Mouse (Mus musculus): Measurements from ENCODE around the gene Med8. TPM values are rescaled to one million over a fixed set of nuclear protein-coding genes. Genes with fewer than 3 reads are reported as not detected.

Med8 gene
- polyA plus RNA-seq, 1 experiment, result 67.4 TPM

DNA sequence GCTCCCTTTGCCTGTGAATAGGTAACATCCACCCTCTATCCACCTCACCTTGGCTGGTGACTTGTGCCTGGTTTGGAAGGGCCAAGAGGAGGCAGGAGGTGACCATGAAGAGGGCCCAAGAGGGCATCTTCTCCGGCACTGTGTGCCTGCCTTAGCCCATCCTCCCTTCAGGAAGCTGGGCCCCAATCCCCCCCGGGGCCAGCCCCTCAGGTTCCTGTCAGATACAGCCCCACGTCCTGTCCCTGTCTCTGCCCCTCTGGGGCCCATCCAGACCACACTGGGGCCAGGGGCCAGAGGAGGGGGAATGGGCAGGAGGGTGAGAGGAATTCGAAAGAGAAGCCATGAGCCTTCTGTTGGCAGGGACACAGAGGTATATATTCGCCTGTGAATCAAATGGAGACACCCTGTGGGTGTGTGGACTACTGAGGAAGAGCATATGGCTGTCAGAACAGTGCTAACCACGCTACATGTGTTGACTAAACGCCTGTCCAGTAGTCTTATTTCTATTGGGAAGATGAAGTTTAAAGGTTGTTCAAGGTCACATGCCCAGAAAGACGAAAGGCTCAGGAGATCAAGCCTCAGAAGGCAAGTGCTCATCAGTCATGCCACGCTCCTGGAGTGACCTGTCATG, 48.3 kb downstream of the Med8 start, which contains the start of gene Mpl:
Gene Mpl, minus strand, starts transcription at position 169 of the 631 bp plus-strand sequence.
- 22% methylated on average over 9 of the region's 9 CpGs for WGBS
- Histone ChIP-seq H3K27ac (ENCODE audit: control insufficient read depth, insufficient read depth, low read depth, low read length, poor library complexity) (no peak within 1 kb of the TSS; the same call in 1 of the 2 replicates), H3K4me1 (ENCODE audit: control insufficient read depth, insufficient read depth, low read length) (no peaks in the 10 kb centered on the region), H3K4me3 (replicated peaks; ENCODE audit: control insufficient read depth, low read depth, low read length) (no peak within 1 kb of the TSS)
- TF ChIP-seq POLR2A (IDR thresholded peaks at IDR 0.05; ENCODE audit: borderline replicate concordance, control insufficient read depth, low read depth, low read length) (no peak), CTCF (IDR thresholded peaks at IDR 0.05; ENCODE audit: control insufficient read depth, insufficient read depth, low read length) (no peak)

GRCm38 (mm10) chr4:118464956-118465355, 55.8 kb downstream of the Med8 start:
- no peaks in the 10 kb centered on the region for H3K4me1 ChIP-seq (ENCODE audit: control insufficient read depth, insufficient read depth, low read length)
- H3K27ac ChIP-seq (ENCODE audit: control insufficient read depth, insufficient read depth, low read depth, low read length, poor library complexity), result no peak overlapping the region
- 80% methylated on average over 3 of the region's 3 CpGs for WGBS
- no peak overlapping the region for H3K4me3 ChIP-seq (replicated peaks; ENCODE audit: control insufficient read depth, low read depth, low read length)
- TF ChIP-seq CTCF (IDR thresholded peaks at IDR 0.05; ENCODE audit: control insufficient read depth, insufficient read depth, low read length), result no peak
- TF ChIP-seq POLR2A (IDR thresholded peaks at IDR 0.05; ENCODE audit: borderline replicate concordance, control insufficient read depth, low read depth, low read length), result no peak

Other genes with a start within 250 kb of the Med8 start
- gene Kdm4a, start 229.3 kb upstream of the Med8 start, polyA plus RNA-seq (2011; ENCODE audit: insufficient read depth, insufficient read length, low replicate concordance, missing spikeins), result 25.6 and 36.5 TPM in 2 replicates
- 1.1 and 7.4 TPM in 2 replicates for gene Ptprf, start 117.9 kb upstream of the Med8 start, polyA plus RNA-seq (2011; ENCODE audit: insufficient read depth, insufficient read length, low replicate concordance, missing spikeins)
- gene Szt2, start 64 bp upstream of the Med8 start, polyA plus RNA-seq (2011; ENCODE audit: insufficient read depth, insufficient read length, low replicate concordance, missing spikeins), result 17.0 and 34.6 TPM in 2 replicates
- 36.1 and 99.5 TPM in 2 replicates for gene Elovl1, start 18.8 kb downstream of the Med8 start, polyA plus RNA-seq (2011; ENCODE audit: insufficient read depth, insufficient read length, low replicate concordance, missing spikeins)
- 58.8 and 92.1 TPM in 2 replicates for gene Cdc20, start 28.0 kb downstream of the Med8 start, polyA plus RNA-seq (2011; ENCODE audit: insufficient read depth, insufficient read length, low replicate concordance, missing spikeins)
- 10.3 and 13.1 TPM in 2 replicates for gene Mpl, start 48.2 kb downstream of the Med8 start, polyA plus RNA-seq (2011; ENCODE audit: insufficient read depth, insufficient read length, low replicate concordance, missing spikeins)
- 2.7 and 4.5 TPM in 2 replicates for gene Tie1, start 80.7 kb downstream of the Med8 start, polyA plus RNA-seq (2011; ENCODE audit: insufficient read depth, insufficient read length, low replicate concordance, missing spikeins)
- gene 2610528J11Rik, start 117.7 kb downstream of the Med8 start, polyA plus RNA-seq (2011; ENCODE audit: insufficient read depth, insufficient read length, low replicate concordance, missing spikeins), result 1.0 and 2.1 TPM in 2 replicates
- gene Tmem125, start 134.7 kb downstream of the Med8 start, polyA plus RNA-seq (2011; ENCODE audit: insufficient read depth, insufficient read length, low replicate concordance, missing spikeins), result not detected in 2 replicates
- not detected in 2 replicates for gene Cfap57, start 211.4 kb downstream of the Med8 start, polyA plus RNA-seq (2011; ENCODE audit: insufficient read depth, insufficient read length, low replicate concordance, missing spikeins)
- gene Ebna1bp2, start 211.5 kb downstream of the Med8 start, polyA plus RNA-seq (2011; ENCODE audit: insufficient read depth, insufficient read length, low replicate concordance, missing spikeins), result 29.3 and 57.7 TPM in 2 replicates
- not detected in 2 replicates for gene Olfr62, start 249.6 kb downstream of the Med8 start, polyA plus RNA-seq (2011; ENCODE audit: insufficient read depth, insufficient read length, low replicate concordance, missing spikeins)